Mouse (Mus musculus): ENCODE results near the gene Bcar3. TPM values are rescaled to one million over a fixed set of nuclear protein-coding genes. Genes with fewer than 3 reads are reported as not detected.

The Bcar3 gene
- polyA plus RNA-seq, 1 experiment from 2014 or later = 23.4 TPM

DNA sequence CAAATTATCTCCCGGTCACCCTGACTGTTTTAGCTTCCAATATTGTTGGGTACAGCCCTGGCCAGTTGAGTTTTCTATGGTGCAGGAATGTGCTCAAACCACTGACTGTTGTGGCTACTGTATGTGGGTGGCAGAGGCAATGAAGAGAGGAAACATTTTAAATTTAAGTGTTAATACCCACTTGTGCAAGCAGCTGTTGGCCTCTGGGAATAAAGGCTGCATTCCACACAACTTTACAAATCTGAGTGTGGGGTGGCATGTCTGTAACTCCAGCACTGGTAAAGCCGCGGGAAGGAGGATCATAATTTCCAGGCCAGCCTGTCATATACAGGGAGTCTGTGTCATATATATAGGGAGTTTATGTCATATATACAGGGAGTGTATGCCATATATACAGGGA lies 226.4 kb downstream of the Bcar3 start:
- H3K4me3 ChIP-seq (replicated peaks) = no peak overlapping the region
- ATAC-seq = no peak
- H3K27me3 ChIP-seq (replicated peaks) = no peaks in the 10 kb centered on the region
- H3K36me3 ChIP-seq = no peaks in the 10 kb centered on the region; the same call in 1 of the 2 replicates
- WGBS = 76% methylated on average over 3 of the region's 3 CpGs
- no peak overlapping the region for H3K4me2 ChIP-seq (replicated peaks)
- no peak overlapping the region for H3K27ac ChIP-seq
- H3K9ac ChIP-seq = no peak overlapping the region
- no peaks in the 10 kb centered on the region for H3K9me3 ChIP-seq
- H3K4me1 ChIP-seq (replicated peaks) = peaks cover 25% of the 10 kb centered on the region

DNA sequence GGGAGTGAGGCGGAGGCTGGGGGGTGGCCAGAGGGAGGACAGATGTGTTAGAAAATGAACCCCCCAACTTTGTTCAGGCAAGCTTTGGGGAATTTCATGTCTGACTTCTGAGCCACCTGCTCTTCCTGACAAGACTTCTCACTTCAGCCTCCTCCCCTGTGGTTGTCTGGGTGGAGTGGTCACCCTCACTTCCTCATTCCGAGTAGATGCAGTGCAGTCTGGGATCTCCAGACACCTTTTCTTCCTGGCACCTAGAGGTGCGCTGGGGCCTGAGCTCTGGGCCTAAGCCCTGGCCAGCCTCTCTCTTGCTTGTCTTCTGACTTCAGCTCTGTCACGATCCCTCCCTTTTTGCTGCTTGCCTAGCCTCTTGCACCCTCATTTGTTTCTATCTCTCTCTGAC lies 226.9 kb downstream of the Bcar3 start:
- Histone ChIP-seq H3K36me3 (no peaks in the 10 kb centered on the region; the same call in 1 of the 2 replicates), H3K27ac (no peak overlapping the region), H3K9ac (no peak overlapping the region), H3K4me3 (replicated peaks) (no peak overlapping the region), H3K4me1 (replicated peaks) (peaks cover 20% of the 10 kb centered on the region), H3K27me3 (replicated peaks) (no peaks in the 10 kb centered on the region), H3K9me3 (no peaks in the 10 kb centered on the region), H3K4me2 (replicated peaks) (no peak overlapping the region)
- 82% methylated on average over 4 of the region's 4 CpGs for WGBS
- ATAC-seq = no peak

- peaks cover 16% of the 10 kb centered on the region for H3K4me1 ChIP-seq (replicated peaks)
- ATAC-seq = peak; percentile 57
- H3K36me3 ChIP-seq = no peaks in the 10 kb centered on the region; the same call in 1 of the 2 replicates
- H3K4me3 ChIP-seq (replicated peaks) = no peak overlapping the region
- H3K9me3 ChIP-seq = no peaks in the 10 kb centered on the region
- no peak overlapping the region for H3K4me2 ChIP-seq (replicated peaks)
- no peaks in the 10 kb centered on the region for H3K27me3 ChIP-seq (replicated peaks)
- H3K9ac ChIP-seq = no peak overlapping the region
- WGBS = 28% methylated on average over 1 of the region's 1 CpGs
- H3K27ac ChIP-seq = no peak overlapping the region
Measured at GRCm38 (mm10) chr3:122521294-122521693, 227.4 kb downstream of the Bcar3 start.

- Histone ChIP-seq H3K9me3 (no peaks in the 10 kb centered on the region), H3K27ac (no peak overlapping the region), H3K4me1 (replicated peaks) (no peaks in the 10 kb centered on the region), H3K27me3 (replicated peaks) (no peaks in the 10 kb centered on the region), H3K4me2 (replicated peaks) (no peak overlapping the region), H3K36me3 (no peaks in the 10 kb centered on the region; the same call in 1 of the 2 replicates), H3K4me3 (replicated peaks) (no peak overlapping the region), H3K9ac (no peak overlapping the region)
- 74% methylated on average over 3 of the region's 3 CpGs for WGBS
- peak; percentile 47; the same call in 1 of the 2 replicates for ATAC-seq
Measured at GRCm38 (mm10) chr3:122528477-122528876, 234.5 kb downstream of the Bcar3 start.

- Histone ChIP-seq H3K27ac (no peak overlapping the region; the same call in 1 of the 2 replicates), H3K9ac (no peak overlapping the region), H3K4me1 (replicated peaks) (no peaks in the 10 kb centered on the region), H3K36me3 (0 out of 2 replicates have a peak, but pooled peaks cover 6% of the 10 kb centered on the region), H3K4me3 (replicated peaks) (no peak overlapping the region), H3K9me3 (no peaks in the 10 kb centered on the region), H3K27me3 (replicated peaks) (no peaks in the 10 kb centered on the region), H3K4me2 (replicated peaks) (no peak overlapping the region)
- WGBS = 77% methylated on average over 8 of the region's 8 CpGs
- ATAC-seq = peak; percentile 41; the same call in 1 of the 2 replicates
Measured at GRCm38 (mm10) chr3:122535938-122536703, 242.2 kb downstream of the Bcar3 start.

DNA sequence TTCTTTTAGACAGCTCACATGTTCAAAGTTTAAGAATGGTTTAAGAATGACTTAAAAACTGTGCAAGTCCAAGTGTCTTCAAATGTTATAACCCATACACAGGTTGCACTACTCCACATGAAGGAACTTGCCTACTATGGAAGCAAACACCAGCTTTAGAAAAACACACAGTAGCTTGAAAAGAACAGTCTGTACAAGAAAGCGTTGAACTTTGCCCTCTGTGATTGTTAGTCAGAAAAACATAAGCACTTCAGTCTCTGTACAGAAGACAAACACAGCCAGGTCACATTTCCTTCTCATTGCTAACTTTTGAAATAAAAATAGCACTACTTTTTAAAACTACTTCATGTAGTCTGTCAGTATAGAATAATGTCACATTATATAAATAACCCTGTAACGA lies 244.9 kb downstream of the Bcar3 start:
- 79% methylated on average over 2 of the region's 2 CpGs for WGBS
- H3K36me3 ChIP-seq = 0 out of 2 replicates have a peak, but pooled peaks cover 6% of the 10 kb centered on the region
- no peak overlapping the region for H3K9ac ChIP-seq
- no peak overlapping the region for H3K4me2 ChIP-seq (replicated peaks)
- ATAC-seq = no peak
- H3K4me3 ChIP-seq (replicated peaks) = no peak overlapping the region
- no peaks in the 10 kb centered on the region for H3K27me3 ChIP-seq (replicated peaks)
- H3K4me1 ChIP-seq (replicated peaks) = no peaks in the 10 kb centered on the region
- H3K9me3 ChIP-seq = no peaks in the 10 kb centered on the region
- H3K27ac ChIP-seq = no peak overlapping the region

DNA sequence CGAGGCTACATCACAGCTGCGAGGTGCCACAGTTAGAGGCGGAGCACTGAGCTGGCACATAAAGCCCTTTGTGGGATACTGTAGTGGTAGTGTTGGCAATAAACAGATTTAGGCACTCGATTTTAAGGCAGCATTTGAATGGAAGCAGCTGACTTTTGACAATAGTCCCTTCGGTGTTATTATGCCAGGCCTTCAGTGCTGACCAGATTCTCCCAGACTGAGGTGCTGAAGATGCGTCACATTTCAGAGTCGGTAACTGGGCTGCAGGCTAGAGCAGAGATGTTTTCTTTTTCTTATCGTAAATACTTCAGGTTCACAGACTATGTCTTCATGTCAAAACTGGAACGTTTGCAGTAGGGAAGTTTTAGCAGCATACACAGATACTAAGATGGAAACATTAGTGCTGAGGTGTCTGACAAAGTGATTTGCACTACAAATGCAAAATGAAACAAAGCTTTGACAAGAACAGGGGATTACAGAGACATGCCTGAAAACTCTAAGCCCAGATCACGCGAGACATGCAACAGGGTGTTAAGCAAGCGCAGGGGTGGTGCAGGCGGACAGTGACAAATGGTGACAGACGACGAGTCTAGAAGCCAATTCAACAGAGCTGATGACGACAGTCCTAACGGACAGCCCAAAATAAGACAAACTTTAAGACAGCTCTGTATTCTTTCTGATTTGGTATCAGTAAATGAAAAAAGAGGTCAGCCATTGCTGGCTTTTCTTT lies 246.2 kb downstream of the Bcar3 start:
- no peak for ATAC-seq
- H3K9ac ChIP-seq = no peak overlapping the region
- WGBS = 81% methylated on average over 17 of the region's 17 CpGs
- peaks cover 9% of the 10 kb centered on the region; the same call in 1 of the 2 replicates for H3K36me3 ChIP-seq
- no peak overlapping the region for H3K4me2 ChIP-seq (replicated peaks)
- H3K4me3 ChIP-seq (replicated peaks) = no peak overlapping the region
- H3K27me3 ChIP-seq (replicated peaks) = no peaks in the 10 kb centered on the region
- no peaks in the 10 kb centered on the region for H3K9me3 ChIP-seq
- no peak overlapping the region for H3K27ac ChIP-seq
- H3K4me1 ChIP-seq (replicated peaks) = no peaks in the 10 kb centered on the region

DNA sequence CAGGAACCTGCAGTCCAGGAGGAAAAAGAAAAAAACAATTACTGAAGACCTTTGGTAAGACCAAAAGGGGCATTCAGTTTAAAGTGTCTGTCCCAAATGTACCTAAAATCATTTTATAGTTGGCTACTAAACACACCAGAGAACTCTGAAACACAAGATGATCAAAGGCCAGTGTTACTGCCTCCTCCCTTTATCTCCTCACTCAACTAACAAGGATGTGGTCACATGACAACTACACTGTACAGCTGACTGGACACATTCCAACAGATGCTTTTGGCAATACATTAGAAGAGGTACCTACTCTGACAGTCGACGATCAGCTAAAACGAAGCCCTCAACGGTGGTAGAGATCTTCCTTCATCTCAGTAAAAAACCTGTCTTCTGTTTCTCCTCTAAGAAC lies 247.0 kb downstream of the Bcar3 start:
- Histone ChIP-seq H3K4me2 (replicated peaks) (no peak overlapping the region), H3K27me3 (replicated peaks) (no peaks in the 10 kb centered on the region), H3K4me1 (replicated peaks) (no peaks in the 10 kb centered on the region), H3K9me3 (no peaks in the 10 kb centered on the region), H3K27ac (no peak overlapping the region), H3K9ac (no peak overlapping the region), H3K36me3 (peaks cover 11% of the 10 kb centered on the region), H3K4me3 (replicated peaks) (no peak overlapping the region)
- 84% methylated on average over 4 of the region's 4 CpGs for WGBS
- ATAC-seq = no peak

- H3K4me3 ChIP-seq (replicated peaks) = no peak overlapping the region
- no peak overlapping the region for H3K27ac ChIP-seq
- WGBS = 82% methylated on average over 2 of the region's 2 CpGs
- no peak overlapping the region for H3K9ac ChIP-seq
- no peaks in the 10 kb centered on the region for H3K9me3 ChIP-seq
- no peaks in the 10 kb centered on the region for H3K27me3 ChIP-seq (replicated peaks)
- H3K4me1 ChIP-seq (replicated peaks) = 0 out of 2 replicates have a peak, but pooled peaks cover 3% of the 10 kb centered on the region
- peaks cover 9% of the 10 kb centered on the region for H3K36me3 ChIP-seq
- no peak for ATAC-seq
- no peak overlapping the region for H3K4me2 ChIP-seq (replicated peaks)
Measured at GRCm38 (mm10) chr3:122545346-122545745, 251.4 kb downstream of the Bcar3 start.

DNA sequence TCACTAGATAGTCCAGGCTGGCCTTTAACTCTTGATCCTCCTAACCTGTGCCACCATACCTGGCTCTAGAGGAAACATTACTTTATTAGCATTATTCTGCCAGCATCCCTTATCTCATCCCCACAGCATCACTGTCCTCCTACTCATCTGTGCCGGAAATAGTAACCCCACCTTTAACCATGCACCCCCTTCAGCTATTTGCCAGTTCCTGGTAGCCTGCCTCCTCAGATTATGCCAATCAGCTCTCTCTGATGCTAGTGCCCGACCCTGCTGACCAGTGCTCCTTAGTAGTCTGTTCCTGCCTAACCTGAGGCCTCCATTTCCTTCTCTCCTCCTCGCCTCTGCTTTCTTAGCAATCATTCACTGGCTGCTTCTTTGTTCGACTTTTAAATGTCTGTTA lies 253.5 kb downstream of the Bcar3 start:
- Histone ChIP-seq H3K4me3 (replicated peaks) (no peak overlapping the region), H3K36me3 (peaks cover 6% of the 10 kb centered on the region), H3K27ac (no peak overlapping the region), H3K4me1 (replicated peaks) (0 out of 2 replicates have a peak, but pooled peaks cover 3% of the 10 kb centered on the region), H3K27me3 (replicated peaks) (no peaks in the 10 kb centered on the region), H3K9me3 (no peaks in the 10 kb centered on the region), H3K4me2 (replicated peaks) (no peak overlapping the region), H3K9ac (no peak overlapping the region)
- ATAC-seq = no peak
- 80% methylated on average over 4 of the region's 4 CpGs for WGBS

DNA sequence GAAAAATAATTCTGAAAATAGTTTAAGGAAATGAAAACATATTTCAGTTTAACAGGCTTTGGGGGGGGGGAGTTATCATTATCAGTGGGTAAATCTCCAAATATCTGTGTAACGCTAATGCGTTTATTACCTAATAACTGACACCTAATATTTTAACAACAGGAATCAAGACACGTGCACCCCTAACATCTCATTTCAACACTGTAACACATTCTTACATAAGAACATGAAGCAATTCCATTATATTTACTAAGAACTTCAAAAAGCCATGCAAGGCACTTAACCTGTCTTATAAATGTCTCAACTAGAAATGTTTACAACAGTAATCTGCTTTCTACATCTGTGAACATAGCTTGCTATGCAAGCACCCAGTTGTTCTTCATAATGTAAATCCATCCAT lies 257.2 kb downstream of the Bcar3 start:
- no peak overlapping the region for H3K4me2 ChIP-seq (replicated peaks)
- no peaks in the 10 kb centered on the region for H3K9me3 ChIP-seq
- H3K27me3 ChIP-seq (replicated peaks) = no peaks in the 10 kb centered on the region
- whole genome bisulfite sequencing = 91% methylated on average over 3 of the region's 3 CpGs
- no peak overlapping the region for H3K27ac ChIP-seq
- no peak overlapping the region for H3K4me3 ChIP-seq (replicated peaks)
- H3K36me3 ChIP-seq = no peaks in the 10 kb centered on the region
- no peak for ATAC-seq
- H3K4me1 ChIP-seq (replicated peaks) = 0 out of 2 replicates have a peak, but pooled peaks cover 3% of the 10 kb centered on the region
- H3K9ac ChIP-seq = no peak overlapping the region

- no peaks in the 10 kb centered on the region for H3K9me3 ChIP-seq
- no peak overlapping the region for H3K9ac ChIP-seq
- no peak overlapping the region for H3K4me2 ChIP-seq (replicated peaks)
- H3K4me1 ChIP-seq (replicated peaks) = no peaks in the 10 kb centered on the region
- no peaks in the 10 kb centered on the region for H3K27me3 ChIP-seq (replicated peaks)
- no peak overlapping the region for H3K27ac ChIP-seq
- ATAC-seq = no peak
- 58% methylated on average over 2 of the region's 2 CpGs for WGBS
- no peaks in the 10 kb centered on the region for H3K36me3 ChIP-seq
- no peak overlapping the region for H3K4me3 ChIP-seq (replicated peaks)
Measured at GRCm38 (mm10) chr3:122557766-122558165, 263.8 kb downstream of the Bcar3 start.
